Mouse (Mus musculus) urinary bladder, adult 18-20 months (tissue): Measurements from ENCODE around the gene Ampd3.

ENCODE experiments used
- DNase-seq, 2 experiments: peaks; one replicate each; pipeline ENCODE4 v3.0.0; 2022; ENCODE audit warnings: low spot score in 2 of 2, mixed read lengths in 2 of 2

Ampd3 gene

DNA sequence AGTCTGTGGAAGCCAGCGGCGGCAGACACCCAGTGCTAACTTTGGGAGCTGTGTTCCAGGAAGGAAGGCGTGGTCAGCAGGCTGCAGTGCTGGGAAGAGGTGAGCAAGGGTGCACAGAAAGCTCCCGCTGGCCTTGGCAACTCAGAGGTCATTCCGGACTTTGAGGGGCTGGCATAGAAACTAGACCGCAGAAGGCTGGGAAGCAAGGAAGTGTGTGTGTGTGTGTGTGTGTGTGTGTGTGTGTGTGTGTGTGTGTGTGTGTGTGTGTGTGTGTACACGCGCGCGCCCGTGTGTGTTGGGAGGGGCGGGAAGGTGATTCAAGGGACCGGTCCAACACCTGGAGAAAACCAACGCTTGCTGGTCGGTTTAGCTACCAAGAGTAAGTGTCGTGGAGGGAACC lies at the start of gene Ampd3:
Ampd3 (plus strand) TSS at position 206 of the 400 bp plus-strand sequence.
- peak in 1 of 2 experiments; percentile 42 for DNase-seq

DNA sequence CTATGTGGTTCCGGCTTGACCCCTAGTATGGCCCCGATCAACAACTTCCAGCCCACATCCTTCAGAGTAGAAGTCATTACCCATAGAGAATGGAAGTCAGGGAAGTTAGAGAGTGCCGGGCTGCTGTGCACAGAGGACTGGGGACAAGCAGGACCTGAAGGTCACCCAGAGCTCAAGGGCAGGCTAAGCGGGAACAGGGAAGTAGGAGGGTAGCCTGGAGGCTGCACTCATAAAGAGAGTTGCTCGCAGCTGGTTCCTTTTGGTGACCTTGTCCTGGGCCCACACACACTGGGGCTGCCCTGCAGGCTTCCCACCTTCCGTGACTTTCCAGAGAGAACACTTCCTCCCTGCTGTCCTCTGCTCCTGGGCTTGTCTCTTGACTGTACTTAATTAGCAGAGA lies 49.5 kb upstream of the Ampd3 start:
- DNase-seq, result no peak

DNA sequence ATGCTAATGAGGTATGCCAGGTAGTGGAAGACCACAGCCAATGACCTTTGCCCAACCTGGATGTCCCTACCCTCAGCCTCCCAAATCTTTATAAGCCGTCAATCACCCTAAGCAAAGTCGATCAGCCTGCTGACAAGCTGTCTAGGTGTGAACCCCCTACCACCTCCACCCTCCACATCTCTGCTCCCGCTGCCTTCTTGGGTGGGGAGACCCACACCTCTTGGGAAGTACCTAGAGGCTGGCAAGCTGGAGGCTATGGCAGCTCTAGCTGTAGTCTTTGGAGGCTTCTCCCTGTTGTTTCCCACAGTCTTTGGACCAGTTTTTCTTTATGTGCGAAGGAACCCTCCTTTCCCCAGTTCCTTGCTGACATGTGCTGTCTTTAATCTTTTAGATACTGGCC lies 48.1 kb upstream of the Ampd3 start:
- no peak for DNase-seq

DNA sequence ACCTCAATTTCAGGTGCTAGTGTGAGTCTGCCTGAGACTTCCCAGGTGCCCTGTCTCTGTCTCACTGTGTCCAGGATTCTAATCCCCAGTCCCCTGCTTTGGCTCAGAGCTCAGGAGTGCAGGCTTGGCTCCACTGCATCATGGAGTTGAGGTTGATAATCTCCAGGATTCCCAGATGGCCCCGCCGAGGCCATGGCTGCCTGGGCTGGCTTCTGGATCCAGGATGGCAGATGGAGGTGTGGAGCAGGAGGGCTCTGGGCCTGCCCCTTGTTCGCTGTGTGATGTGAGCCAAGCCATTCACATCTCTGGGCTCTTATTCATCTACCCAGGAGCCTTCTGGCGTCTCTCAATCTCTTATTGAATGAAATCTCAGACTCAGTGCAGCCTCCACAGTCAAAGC lies 45.8 kb upstream of the Ampd3 start:
- DNase-seq, result no peak

DNA sequence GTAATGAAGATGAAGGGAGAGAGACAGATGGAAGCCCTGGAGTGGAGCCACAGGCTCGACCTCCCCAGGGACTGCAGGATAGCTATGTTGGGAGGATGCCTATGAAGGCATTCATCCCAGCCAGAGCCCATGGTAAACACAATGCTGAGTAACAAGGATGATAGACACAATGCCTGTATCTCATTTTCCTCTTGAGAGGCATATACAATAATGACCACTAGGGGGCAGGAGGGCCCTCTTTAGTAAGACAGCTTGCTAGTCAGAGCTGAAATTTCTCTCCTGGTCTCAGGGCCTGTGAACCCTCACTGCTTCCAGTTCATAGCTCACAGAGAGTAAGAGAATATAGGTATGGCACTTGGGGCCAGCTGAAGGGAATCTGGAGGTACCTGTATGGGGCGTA lies 41.0 kb upstream of the Ampd3 start:
- peak in 1 of 2 experiments; percentile 34 for DNase-seq

DNA sequence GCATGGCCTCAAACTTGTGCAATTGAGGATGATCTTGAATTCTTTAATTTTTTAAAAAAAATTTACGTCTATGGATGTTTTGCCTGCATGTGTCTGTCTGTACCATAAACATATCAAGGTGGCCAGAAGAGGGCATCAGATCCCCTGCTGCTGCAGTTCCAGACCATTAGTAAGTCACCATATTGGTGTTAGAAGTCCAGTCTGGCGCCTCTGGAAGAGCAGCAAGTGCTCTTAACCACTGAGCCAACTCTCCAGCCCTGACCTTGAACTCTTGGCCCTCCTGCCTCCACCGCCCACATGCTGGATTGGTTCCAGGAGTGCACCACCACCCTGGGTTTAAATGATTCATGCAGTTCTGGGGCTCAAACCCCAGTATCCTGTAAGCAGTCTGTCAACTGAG lies 39.1 kb upstream of the Ampd3 start:
- no peak for DNase-seq

DNA sequence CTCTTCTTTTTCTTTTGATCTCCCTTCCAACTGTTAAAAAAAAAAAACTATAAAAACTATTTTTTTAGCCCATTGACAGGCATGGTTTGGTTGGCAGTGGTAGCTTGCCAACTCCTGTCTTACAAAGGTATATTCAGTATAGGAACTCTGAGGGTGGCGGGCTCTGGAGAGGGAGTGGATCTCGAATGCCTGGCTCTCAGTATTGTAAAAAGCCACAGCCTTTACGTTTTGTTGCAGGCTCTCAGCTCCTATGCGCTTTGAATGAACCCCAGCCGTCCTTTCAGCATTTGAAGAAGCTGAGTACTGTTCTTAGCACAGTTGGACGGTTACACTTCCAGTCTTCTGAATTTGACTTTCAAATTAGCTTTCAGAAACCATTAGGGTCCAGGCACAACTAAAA lies 38.7 kb upstream of the Ampd3 start:
- no peak for DNase-seq

DNA sequence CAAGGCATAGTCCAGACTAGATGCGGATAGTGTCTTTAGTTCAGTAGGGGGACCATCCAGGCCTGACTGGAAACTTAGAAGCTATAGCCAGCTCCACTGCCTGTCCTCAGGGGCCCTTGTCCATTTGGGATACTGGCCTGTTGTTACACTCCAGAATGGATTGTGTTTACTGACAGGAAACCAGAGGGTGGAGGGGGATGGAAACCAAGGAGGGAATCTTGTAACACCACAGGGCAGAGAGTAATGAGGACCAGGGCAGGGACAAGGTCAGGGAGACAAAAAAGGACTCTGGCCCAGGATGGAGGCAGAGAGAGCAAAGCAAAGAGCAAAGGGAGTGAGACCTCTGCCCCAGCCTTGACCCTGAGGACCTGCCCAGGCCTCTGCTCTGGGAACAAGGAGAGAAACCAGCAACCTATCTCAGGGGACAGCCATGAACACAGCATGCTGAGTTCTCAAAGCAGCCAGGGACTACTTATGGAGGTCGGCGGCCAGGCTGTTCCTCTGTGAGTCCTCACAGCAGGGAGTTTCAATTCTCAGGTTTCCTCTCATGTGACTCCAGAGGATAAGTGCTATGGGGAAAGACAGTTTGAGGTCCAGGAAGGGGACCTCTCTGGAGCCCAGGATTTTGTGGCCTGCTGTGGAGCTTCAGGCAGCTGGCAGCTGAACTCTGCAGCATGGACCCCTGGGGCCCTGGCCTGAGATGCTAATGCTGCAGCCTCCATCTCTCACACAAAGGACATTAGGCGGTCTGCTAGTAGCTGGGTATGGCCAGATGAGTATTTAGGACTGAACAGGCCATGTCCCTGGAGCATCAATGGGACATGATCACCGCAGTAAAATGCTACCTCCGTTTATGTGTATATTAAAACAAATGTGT lies 36.7 kb upstream of the Ampd3 start:
- no peak for DNase-seq

DNA sequence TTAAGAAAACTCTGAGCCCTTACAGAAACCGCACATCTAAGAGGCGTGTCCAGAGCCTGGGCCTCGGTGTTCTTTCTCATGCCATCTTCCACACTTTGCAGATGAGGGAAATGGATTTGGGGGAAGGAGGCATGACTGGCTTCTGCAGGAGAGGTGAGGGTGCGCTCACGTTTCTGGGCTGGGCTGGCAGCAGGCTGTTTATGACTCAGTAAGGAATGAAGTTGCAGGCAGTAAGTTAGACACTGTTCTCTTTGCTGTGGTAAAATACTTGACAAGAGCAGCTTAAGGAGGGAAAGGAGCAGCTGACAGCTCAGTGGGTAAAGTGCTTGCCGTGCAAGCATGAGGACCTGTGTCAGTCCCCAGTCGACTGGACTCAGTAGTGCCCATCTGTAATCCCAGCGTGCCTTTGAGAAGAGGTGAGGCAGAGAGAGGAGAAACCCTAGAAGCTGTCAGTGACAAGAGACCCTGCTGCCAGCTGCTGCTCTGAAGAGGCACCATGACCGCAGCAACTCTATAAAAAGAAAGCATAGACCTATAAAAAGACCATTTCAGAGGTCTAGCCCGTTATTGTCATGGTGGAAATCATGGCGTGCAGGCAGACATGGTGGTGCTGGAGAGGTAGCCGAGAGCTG lies 35.9 kb upstream of the Ampd3 start:
- no peak for DNase-seq

DNA sequence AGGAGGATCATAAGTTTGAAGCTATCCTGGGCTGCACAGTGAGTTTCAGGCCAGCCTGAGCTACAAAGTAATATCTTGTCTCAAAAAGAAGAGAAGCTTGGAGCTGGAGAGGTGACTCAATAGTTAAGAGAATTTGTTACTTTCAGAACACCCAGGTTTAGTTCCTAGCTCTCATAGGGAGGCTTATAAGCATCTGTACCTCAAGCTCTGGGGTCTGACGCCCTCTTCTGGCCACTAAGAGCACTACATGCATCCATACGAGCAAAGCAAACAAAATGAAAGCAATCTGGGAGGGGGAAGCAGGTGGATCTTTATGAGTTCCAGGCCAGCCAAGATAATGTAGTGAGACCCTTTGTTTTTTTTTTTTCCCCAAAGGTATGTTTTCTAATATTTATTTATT lies 31.1 kb upstream of the Ampd3 start:
- DNase-seq, result no peak

DNA sequence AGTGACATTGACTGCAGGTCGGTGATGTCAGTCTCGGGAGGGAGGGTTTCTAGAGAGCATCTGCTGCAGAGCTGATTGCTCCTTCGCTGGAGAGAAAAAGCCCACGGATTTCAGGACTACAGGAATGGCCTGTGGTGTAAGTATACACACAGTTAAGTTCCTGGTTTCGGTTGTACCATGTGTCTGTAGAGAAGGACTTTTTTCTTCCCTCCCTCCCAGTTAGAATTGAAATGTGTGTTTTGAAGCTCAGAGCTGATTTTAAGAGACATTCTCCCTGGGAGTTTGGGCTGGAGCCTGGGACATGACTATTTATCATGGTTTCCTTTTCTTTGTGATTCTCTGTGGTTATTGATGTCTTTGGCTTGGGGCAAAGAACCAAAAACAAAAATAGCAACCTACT lies 28.2 kb upstream of the Ampd3 start:
- DNase-seq, result no peak

DNA sequence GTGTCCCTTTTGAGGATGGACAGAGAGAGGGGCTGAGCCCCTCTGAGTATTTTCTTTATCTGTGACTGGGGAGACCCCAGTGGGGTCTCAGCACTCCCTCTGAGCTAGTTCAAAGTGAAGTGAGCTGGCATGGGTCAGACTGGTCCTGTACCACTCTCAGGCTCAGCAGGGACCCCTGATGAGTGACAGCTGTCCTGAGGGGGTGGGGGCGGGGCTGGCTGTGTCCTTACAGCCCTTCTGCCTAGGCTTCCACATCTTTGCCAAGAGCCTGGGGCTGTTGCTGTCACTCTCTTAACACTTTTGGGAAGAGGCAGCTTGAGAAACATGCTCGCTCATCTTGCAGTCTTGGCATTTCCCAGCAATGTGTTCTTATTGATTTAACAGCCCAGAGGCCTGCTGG lies 27.8 kb upstream of the Ampd3 start:
- DNase-seq, result no peak

DNA sequence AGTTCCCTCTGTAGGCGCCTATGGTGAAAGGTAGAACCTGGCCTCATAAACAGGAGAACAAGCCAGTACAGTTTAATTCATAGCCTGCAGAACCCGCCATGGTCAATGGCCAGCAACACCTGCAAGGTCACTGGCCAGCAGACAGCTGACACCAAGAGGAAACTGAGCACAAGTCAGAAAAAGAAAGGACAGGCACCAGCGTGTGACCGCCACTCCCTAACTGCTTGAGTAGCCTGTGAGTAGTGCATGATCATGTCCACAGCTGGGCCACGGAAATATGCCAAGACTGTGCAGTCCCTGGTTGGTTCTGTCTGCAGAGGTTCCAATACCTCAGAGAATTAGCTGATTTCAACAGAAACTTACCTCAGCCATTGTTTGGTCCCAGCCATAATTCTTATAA lies 26.0 kb upstream of the Ampd3 start:
- DNase-seq, result peak in 1 of 2 experiments; percentile 19

DNA sequence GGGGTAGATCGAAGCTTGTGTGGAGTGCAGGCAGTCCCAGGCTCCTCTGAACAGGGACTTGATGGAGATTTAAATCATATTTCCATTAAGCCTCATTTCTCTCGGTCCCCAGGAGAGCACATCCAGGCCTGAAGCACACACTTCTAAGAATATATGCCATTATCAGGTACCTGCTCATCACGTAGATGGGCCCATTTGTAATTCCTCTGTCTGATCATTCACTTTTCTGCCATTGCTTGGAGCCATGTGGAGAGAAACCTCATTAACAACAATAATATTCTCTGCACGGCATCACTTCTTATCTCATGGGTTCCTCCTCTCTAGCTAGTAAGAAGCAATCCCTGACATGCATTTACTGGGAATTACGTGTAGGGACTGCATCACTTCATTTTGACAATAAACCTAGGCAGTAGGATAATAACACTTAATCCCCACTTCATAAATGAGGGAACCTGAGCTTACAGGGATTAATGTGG lies 21.9 kb upstream of the Ampd3 start:
- DNase-seq, result no peak

DNA sequence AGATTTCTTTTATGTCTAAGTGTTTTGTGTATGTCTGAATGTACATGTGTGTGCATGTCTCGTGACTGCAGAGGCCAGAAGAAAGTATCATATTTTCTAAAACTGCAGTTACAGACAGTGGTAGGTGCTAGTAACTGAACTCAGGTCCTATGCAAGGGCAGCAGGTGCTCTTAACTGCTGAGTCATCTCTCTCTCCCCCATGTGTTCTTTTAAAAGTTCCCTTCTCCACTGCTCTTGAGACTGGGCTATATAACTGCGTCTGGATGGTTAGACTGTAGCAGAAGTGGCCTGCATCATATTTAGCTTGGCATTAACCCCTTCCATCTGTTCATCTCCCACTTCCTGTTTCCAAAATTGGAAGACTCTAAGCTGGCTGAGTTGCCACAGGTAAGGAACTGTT lies 21.2 kb upstream of the Ampd3 start:
- no peak for DNase-seq

DNA sequence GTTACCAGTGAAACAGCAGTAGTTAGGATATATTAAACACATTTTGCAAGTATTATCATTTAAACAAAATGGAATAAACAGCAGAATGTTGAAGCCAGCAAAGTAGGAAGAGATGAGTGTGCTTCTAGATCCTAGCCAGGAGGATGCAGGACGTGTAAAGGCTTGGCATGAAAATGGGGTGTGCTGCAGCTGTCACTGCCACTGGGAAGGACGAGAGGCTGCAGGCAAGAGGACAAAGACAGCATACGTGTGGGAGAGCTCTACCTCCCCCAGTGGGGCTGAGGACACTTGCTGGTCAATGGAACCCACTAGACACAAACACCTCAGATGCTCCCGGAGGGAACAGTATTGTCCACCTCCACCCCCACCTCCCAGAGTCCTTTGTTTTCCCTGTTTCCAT lies 17.2 kb upstream of the Ampd3 start:
- no peak for DNase-seq

DNA sequence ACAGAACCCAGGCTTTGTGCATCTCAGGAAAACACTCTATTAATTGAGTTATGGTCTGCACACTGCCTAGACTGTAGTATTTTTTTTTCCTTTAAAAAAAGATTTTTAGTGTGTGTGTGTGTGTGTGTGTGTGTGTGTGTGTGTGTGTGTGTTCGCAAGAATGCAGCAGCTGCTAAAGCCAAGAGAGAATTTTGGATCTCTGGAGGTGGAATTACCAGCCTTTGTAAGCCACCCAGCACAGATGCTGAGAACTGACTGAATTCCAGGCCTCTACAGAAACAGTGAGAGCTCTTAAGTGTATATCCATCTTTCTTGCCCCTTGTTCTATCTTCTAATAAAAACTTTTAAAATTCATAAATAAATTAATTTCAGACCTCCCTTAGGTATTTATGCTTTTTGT lies 16.4 kb upstream of the Ampd3 start:
- no peak for DNase-seq

DNA sequence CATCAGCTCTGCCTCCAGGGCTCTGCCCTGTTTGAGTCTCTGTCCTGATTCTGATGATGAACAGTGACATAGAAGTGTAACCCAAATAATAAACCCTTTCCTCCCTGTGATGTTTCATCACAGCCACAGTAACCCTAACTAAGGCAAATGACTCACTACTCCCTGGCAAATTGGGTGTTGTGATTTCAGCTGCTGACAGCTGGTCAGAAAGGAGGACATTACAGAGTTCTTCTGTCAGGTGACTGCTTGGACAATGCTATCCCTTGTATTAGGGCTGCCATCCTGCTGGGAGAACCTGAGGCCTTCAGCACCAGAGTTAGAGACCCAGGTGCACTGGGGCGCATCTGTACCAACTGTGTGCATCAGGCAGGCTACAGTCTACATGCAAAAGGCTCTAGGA lies 14.7 kb upstream of the Ampd3 start:
- no peak for DNase-seq

DNA sequence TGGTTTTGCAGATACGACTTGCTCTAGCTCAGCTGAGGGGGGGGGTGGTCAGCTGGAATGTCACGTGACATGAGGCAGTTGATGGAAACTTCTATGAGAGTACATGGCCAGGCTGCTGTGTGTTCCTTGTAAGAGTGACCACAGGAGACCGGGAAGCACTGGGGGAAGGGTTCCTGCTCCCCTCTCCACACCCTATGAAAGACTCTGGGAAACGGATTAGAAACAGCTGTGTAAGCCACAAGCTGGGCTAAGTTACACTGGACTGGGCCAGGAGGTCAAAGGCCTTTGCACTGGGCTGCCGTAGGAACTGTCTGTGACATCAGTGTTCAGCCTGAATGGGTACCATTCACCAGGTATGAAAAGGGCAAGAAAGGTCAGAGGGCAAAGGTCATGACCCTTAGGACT lies 14.1 kb upstream of the Ampd3 start:
- no peak for DNase-seq

DNA sequence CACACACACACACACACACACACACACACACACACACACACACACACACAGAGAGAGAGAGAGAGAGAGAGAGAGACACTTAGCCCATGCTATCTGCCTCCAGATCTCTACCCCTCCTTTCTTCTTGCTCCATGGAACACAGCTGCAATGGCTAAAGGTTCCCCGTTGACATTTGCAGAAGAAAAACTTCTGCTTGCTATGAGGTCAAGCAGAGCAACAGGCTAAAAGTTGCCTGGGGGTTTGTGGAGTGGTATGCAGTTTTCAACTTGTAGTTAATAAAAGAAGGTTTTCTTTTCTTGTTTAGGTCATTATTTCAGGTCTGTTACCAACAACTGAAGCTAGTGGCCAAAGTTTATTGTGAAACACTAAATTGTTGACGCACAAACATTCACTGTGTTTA lies 11.6 kb upstream of the Ampd3 start:
- DNase-seq, result no peak

DNA sequence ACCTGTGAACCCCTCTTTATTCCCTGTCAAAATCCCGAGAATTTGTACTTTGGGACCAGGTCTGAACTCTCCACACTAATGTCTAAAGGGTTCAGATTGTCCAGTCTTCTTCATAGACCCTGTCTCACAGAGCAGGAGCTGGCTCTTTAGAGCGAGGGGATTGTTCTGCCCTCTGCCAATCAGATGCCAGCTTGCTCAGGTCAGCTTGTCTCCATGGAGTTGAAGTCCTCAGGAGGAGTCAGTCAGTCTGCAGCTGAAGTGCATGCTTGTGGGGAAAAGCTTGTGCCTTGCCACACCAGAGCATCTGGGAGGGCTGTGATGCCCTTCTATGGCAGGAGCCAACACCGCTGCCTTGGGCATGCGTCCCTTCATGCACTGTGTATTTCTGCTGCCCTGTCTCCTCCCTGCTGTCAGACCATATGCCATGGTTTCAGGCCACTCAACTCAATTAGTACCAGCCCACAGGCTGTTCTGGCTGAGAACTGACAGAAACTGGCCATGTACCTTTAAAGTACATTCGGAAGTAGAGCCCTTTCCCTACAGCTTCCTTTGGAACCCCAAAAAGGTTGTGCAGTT lies 5.3 kb upstream of the Ampd3 start:
- no peak for DNase-seq

DNA sequence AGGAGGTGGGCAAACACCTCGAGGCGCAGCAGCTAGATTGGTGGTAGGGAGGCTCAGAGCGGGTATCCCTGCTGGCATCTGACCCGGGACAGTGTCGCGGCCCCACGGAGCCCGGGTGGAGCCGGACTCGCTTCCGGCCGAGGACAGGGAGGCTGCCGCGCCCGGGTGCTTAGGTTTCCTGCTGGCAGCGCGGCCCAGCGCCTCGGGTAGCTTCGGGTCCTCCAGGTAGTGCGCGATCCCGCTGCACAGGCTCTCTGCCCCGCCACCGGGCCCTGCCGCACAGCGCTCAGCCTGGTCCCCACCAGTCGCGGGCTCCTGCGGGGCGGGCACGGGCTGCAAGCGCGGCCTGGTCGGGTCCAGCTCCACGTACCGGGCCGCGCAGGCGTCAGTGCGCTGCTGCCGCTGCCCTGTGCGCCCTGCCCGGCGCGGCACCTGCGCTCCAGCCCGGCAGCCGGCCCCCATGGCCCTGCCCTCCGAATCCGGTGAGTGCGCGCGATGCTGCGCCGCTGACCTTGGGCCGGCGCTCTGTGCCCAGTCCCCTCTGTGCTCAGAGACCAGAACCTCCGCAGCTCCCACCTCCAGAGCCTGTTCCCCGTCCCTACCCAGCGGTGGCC lies 552 bp downstream of the Ampd3 start:
- DNase-seq, result peak in 1 of 2 experiments; percentile 68

DNA sequence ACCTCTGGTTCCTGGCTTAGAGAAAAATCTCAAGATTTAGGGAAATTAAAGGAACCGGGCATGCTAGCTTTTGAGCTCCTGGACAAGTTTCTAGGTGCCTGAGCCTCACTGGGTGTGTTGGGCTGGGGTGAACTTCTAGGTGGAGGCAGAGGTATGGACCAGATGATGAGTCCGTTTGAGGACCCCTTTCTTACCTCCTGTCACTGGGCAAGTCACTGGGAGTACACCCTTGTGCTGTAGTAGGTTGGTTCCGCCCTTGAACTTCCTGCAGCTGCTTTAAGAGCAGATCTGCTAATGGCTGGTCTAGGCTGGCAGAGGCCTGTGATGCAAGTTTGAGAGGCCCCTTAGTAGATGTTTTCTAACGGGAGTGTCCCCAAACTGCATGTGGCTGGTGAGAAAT lies 1.1 kb downstream of the Ampd3 start:
- DNase-seq, result no peak
